Mouse (Mus musculus) kidney, embryonic 15.5 days (tissue): ENCODE data around the gene Pold3. TPM values are rescaled to one million over a fixed set of nuclear protein-coding genes. Genes with fewer than 3 reads are reported as not detected.

ENCODE experiments used
- ATAC-seq: fragments of 200-750 bp; cut with Nextera tagmentation; replicated peaks from 2 replicates; pipeline ENCODE4 v1.8.0; 2017; ENCODE audit warnings: moderate TSS enrichment; ENCODE audit not compliant: low FRiP score
- H3K27ac ChIP-seq: fragments of 300-500 bp; sonication (generic); 2 replicates; pipeline ENCODE4 v1.5.1; 2015; ENCODE audit warnings: mild to moderate bottlenecking, inconsistent platforms
- H3K27me3 ChIP-seq: fragments of 300-500 bp; sonication (generic); 2 replicates; pipeline ENCODE4 v1.6.1; 2015; ENCODE audit warnings: inconsistent platforms
- H3K36me3 ChIP-seq: fragments of 300-500 bp; sonication (generic); 2 replicates; pipeline ENCODE4 v1.6.1; 2015; ENCODE audit warnings: inconsistent platforms
- H3K4me1 ChIP-seq: fragments of 300-500 bp; sonication (generic); 2 replicates; pipeline ENCODE4 v1.6.1; 2015; ENCODE audit warnings: inconsistent platforms
- H3K4me2 ChIP-seq: fragments of 300-500 bp; sonication (generic); 2 replicates; pipeline ENCODE4 v1.6.1; 2015; ENCODE audit warnings: moderate library complexity, mild to moderate bottlenecking, inconsistent platforms
- H3K4me3 ChIP-seq: fragments of 300-500 bp; sonication (generic); replicated peaks from 2 replicates; pipeline ENCODE4 v1.5.1; 2015; ENCODE audit warnings: mild to moderate bottlenecking, inconsistent platforms
- H3K9ac ChIP-seq: fragments of 300-500 bp; sonication (generic); 2 replicates; pipeline ENCODE4 v1.6.1; 2015; ENCODE audit warnings: mild to moderate bottlenecking, inconsistent platforms
- H3K9me3 ChIP-seq: fragments of 300-500 bp; sonication (generic); replicated peaks from 2 replicates; pipeline ENCODE4 v1.6.1; 2016; ENCODE audit warnings: inconsistent platforms
- WGBS: fragments of 180-500 bp; shearing (Covaris S2); methylation state at CpG from one replicate; pipeline ENCODE4 v1.1.7; 2015; ENCODE audit warnings: mixed read lengths; 5-methylcytosine and 5-hydroxymethylcytosine counted together
- polyA plus RNA-seq: library from polyadenylated mRNA; unstranded; fragments of >200 nt; fragmentation: Nextera tagmentation; extraction: Ambion mirVana; gene quantifications from 2 replicates; pipeline ENCODE4 v1.2.1, GENCODE M21; 2015

Pold3 gene
- polyA plus RNA-seq, 1 experiment from 2014 or later, result 66.3 TPM

DNA sequence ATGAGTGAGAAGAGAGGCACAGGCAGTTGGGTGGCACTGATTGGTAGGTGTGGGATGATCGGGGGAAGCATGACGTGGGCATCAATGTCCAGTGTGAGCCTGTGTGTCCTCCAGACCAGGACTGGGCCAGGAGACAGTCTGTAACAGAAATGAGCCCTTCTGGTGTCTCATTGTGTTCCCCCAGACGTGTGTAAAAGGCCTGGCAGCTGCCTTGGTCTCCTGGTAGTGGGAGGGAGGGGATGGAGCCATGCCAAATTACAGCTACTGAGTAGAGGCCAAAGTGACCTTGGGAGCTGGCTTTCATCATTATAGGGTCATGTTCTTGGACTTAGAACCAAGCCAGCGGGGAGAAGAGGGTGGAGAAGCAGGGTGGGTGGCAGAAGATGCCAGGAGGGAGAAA is 69.5 kb downstream of the Pold3 start:
- WGBS, result 73% methylated on average over 4 of the region's 4 CpGs
- Histone ChIP-seq H3K36me3 (no peaks in the 10 kb centered on the region), H3K4me2 (no peak overlapping the region), H3K9me3 (no peaks in the 10 kb centered on the region), H3K9ac (no peak overlapping the region), H3K4me3 (no peak overlapping the region), H3K27me3 (no peaks in the 10 kb centered on the region), H3K4me1 (no peaks in the 10 kb centered on the region), H3K27ac (no peak overlapping the region)
- ATAC-seq, result no peak

DNA sequence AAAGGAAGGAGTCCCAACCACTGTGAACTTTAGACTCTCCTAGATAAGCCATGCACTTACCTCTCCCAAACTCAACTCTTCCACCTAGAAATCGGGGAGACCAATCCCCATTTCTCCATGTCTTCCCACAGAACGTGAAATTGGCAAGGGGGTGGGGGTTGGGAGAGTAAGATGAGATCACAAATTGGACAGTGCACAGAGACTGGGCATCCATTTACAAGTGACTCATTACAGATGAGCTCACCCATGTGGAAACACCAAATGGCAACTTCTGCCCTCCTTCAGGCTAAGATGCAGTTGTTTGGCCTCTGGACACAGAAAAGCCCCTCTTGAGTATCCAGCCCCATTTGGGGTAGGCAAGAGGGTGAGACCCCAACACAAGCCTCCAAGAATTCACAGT is 74.9 kb downstream of the Pold3 start:
- Histone ChIP-seq H3K27me3 (no peaks in the 10 kb centered on the region), H3K36me3 (no peaks in the 10 kb centered on the region), H3K4me1 (peaks cover 36% of the 10 kb centered on the region), H3K4me2 (no peak overlapping the region), H3K27ac (no peak overlapping the region), H3K9me3 (no peaks in the 10 kb centered on the region), H3K4me3 (no peak overlapping the region), H3K9ac (no peak overlapping the region)
- ATAC-seq, result no peak
- 53% methylated on average over 2 of the region's 2 CpGs for WGBS

DNA sequence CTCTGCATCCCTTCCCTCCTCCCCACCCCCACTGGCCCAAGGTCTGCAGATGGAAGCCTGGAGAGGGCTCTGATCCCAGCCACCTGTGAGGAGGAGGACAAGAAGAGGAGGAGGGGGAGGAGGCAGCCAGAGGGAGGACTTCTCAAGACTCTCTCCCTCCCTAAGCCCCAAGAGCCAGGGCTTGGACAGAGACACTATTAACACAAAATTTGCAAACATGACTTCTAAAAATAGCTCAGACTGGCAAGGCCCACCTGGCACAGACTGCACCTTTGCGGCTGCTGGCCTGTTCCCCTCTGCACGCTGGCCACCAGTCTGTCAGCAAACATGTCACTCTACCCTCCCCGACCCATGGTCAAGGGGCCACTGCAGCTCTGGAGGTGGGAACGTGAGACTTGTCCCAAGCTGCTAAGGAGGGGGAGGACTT is 77.7 kb downstream of the Pold3 start:
- H3K4me1 ChIP-seq, result peaks cover 38% of the 10 kb centered on the region
- no peak overlapping the region for H3K4me2 ChIP-seq
- no peaks in the 10 kb centered on the region for H3K27me3 ChIP-seq
- H3K4me3 ChIP-seq, result no peak overlapping the region
- WGBS, result 24% methylated on average over 4 of the region's 4 CpGs
- ATAC-seq, result peak; percentile 31; the same call in 1 of the 2 replicates
- no peak overlapping the region for H3K27ac ChIP-seq
- H3K9ac ChIP-seq, result no peak overlapping the region
- no peaks in the 10 kb centered on the region for H3K9me3 ChIP-seq
- H3K36me3 ChIP-seq, result no peaks in the 10 kb centered on the region

DNA sequence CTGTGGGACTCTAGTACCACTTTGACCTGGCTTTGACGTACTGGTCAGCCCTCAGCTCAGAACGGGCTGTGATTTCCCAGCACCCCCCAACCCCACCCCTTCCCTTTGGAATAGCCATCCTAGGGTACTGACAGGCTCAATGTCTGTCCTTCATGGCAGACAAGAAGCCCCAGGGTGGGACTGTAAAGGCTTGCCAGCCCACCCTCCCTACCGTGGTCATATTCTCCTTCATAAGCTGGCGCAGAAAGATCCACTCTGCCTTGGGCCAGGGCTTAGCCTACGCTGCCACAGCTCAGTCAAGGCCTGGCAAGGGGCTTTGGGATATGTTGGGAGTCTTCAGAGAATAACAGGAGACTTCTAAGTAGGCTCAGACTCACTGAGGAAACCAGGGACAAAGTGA is 78.3 kb downstream of the Pold3 start:
- no peaks in the 10 kb centered on the region for H3K9me3 ChIP-seq
- no peak overlapping the region for H3K27ac ChIP-seq
- H3K36me3 ChIP-seq, result no peaks in the 10 kb centered on the region
- H3K27me3 ChIP-seq, result no peaks in the 10 kb centered on the region
- no peak overlapping the region for H3K9ac ChIP-seq
- H3K4me2 ChIP-seq, result no peak overlapping the region
- H3K4me3 ChIP-seq, result no peak overlapping the region
- no peak for ATAC-seq
- WGBS, result 86% methylated on average over 5 of the region's 5 CpGs
- peaks cover 38% of the 10 kb centered on the region for H3K4me1 ChIP-seq

DNA sequence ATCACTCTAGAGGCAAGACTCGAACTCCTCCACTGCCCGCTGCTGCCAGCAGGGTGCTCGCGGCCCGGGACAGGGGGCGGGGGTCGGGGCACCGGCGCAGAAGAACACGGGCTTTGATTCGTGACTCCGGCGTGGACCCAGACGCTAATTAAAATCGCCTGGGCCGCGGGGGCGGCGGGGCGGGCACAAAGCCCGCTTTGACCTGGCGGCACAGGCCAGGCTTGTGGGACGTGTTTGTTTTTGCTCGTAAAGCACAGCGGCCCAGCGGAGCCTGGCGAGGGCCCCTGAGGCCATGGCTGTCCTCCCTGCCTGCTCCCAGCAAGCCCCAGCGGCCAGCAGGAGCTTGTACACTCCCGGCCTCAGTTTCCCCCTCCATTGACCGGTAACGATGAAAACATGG is 79.2 kb downstream of the Pold3 start:
- H3K9ac ChIP-seq, result no peak overlapping the region
- ATAC-seq, result peak; percentile 73

DNA sequence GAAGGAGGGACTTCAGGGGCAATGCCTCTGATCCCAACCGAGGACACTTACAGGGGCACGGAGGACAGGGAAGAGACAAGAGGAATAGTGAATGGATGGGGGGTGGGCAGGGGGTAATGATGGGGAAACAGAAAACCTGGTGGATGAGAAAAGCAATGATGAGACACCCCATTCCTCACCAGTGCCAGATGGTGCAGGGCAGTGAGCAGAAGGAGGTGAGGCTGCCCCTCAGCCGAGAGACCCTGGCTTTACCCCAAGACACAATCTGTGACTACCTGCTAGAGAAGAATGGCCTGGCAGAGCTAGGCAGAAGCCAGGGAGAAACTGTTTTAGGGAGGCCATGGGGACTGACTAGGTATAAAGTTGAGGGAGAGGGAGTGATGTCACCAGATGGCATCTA is 84.9 kb downstream of the Pold3 start:
- ATAC-seq, result no peak
- H3K9ac ChIP-seq, result no peak overlapping the region
- H3K4me2 ChIP-seq, result no peak overlapping the region
- H3K4me1 ChIP-seq, result peaks cover 15% of the 10 kb centered on the region
- no peak overlapping the region for H3K4me3 ChIP-seq
- H3K27me3 ChIP-seq, result no peaks in the 10 kb centered on the region
- no peaks in the 10 kb centered on the region for H3K9me3 ChIP-seq
- H3K36me3 ChIP-seq, result no peaks in the 10 kb centered on the region
- 71% methylated on average over 3 of the region's 3 CpGs for WGBS
- H3K27ac ChIP-seq, result no peak overlapping the region

More for the DNA sequence above, 79.2 kb downstream of the Pold3 start:
- Histone ChIP-seq H3K4me1 (peaks cover 38% of the 10 kb centered on the region), H3K27me3 (no peaks in the 10 kb centered on the region), H3K36me3 (no peaks in the 10 kb centered on the region), H3K27ac (0 out of 2 replicates have a peak overlapping the region, but pooled peaks have one; percentile 41), H3K9me3 (no peaks in the 10 kb centered on the region), H3K4me2 (peak overlapping the region; percentile 36), H3K4me3 (no peak overlapping the region)
- WGBS, result 12% methylated on average over 31 of the region's 31 CpGs

DNA sequence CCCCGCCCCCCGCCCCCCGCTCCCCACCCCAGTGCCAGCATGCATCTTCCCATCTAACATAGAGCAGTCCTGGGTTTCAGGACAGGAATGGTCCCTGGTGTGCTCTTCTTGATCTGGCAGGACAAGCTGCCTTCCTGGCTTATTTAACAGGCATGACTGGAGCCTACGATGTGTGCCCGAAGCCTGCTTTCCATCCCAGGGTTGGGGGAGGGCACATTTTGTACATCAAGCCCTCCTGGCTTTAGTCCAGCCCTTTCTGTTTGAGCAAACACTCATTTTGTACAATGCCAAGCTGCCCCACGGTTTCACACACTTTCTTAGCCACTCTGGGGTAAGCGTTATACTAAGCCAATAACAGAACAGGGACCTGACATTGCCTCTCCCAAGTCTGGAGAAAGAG is 85.3 kb downstream of the Pold3 start:
- 66% methylated on average over 7 of the region's 7 CpGs for WGBS
- peaks cover 12% of the 10 kb centered on the region for H3K4me1 ChIP-seq
- no peak overlapping the region for H3K9ac ChIP-seq
- no peaks in the 10 kb centered on the region for H3K36me3 ChIP-seq
- H3K4me2 ChIP-seq, result no peak overlapping the region
- H3K4me3 ChIP-seq, result no peak overlapping the region
- H3K27me3 ChIP-seq, result no peaks in the 10 kb centered on the region
- no peak overlapping the region for H3K27ac ChIP-seq
- no peak for ATAC-seq
- no peaks in the 10 kb centered on the region for H3K9me3 ChIP-seq

DNA sequence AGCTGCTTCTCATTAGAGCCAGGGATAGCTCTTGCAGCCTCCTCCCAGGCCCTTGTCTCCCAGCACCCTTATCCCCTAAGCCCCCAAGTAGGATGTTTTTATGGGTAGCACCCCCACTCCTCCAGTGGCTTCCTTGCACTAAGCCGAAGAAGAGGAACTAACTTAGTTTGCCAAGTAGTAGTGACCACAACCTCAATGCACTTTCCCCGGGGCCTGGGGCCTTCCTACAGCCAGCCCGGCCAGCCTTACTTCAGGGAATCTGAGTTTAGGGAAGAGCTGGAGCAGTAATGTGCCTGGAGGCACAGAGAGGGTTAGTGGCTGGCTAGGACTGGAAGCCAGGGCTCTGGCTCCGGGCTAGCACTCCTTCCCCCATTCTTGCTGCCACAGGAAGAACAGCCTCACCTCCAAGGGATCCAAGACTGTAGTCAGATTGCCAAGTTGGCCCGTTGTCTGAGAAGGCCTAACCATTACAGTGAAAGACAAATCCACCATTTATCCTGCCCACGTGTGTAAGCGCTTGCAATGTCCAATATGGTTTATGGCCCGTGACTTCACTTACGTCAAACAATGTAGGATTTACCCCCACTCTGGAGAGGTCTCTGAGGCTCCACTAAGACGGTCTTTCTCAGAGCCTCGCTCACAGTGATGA is 86.4 kb downstream of the Pold3 start:
- no peaks in the 10 kb centered on the region for H3K36me3 ChIP-seq
- no peak overlapping the region for H3K27ac ChIP-seq
- 0 out of 2 replicates have a peak, but pooled peaks have one; percentile 40 for ATAC-seq
- no peak overlapping the region for H3K9ac ChIP-seq
- WGBS, result 55% methylated on average over 11 of the region's 11 CpGs
- H3K4me3 ChIP-seq, result no peak overlapping the region
- no peak overlapping the region for H3K4me2 ChIP-seq
- H3K9me3 ChIP-seq, result no peaks in the 10 kb centered on the region
- H3K4me1 ChIP-seq, result peaks cover 12% of the 10 kb centered on the region
- no peaks in the 10 kb centered on the region for H3K27me3 ChIP-seq

DNA sequence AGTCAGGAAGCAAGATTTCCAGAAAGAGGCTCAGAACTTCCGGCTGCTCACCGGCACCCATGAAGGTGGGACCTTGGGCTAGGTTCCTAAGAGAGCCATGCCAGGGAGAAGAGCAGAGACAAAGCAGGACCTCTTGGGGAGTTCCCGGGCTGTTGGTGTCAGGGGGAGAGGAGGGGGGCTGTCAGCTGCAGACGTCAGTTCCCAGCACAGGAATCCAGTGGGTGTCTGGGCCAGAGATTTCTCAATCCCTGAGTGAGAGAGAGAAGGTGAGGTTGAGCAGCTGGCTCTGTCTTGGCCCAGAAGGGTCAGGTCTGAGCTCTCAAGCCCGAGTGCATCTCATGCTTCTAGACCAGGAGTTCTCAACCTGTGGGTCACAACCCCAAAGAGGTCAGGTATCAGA is 87.7 kb downstream of the Pold3 start:
- no peak overlapping the region for H3K4me3 ChIP-seq
- no peaks in the 10 kb centered on the region for H3K27me3 ChIP-seq
- no peaks in the 10 kb centered on the region for H3K36me3 ChIP-seq
- peaks cover 12% of the 10 kb centered on the region for H3K4me1 ChIP-seq
- H3K27ac ChIP-seq, result no peak overlapping the region
- WGBS, result 59% methylated on average over 5 of the region's 5 CpGs
- H3K9me3 ChIP-seq, result no peaks in the 10 kb centered on the region
- H3K9ac ChIP-seq, result no peak overlapping the region
- no peak for ATAC-seq
- H3K4me2 ChIP-seq, result no peak overlapping the region

Other genes starting within 250 kb of the Pold3 start
- gene Rnf169, start 141.1 kb downstream of the Pold3 start, polyA plus RNA-seq, result 5.9 and 6.2 TPM in 2 replicates
- 0.69 and 0.87 TPM in 2 replicates for gene Chrdl2, start 115.4 kb downstream of the Pold3 start, polyA plus RNA-seq
- 21.5 TPM in 2 replicates for gene Lipt2, start 37.7 kb upstream of the Pold3 start, polyA plus RNA-seq
- 5.1 and 5.9 TPM in 2 replicates for gene Kcne3, start 54.9 kb upstream of the Pold3 start, polyA plus RNA-seq
- gene Pgm2l1, start 105.8 kb upstream of the Pold3 start, polyA plus RNA-seq, result 3.8 and 4.4 TPM in 2 replicates
- gene P4ha3, start 164.0 kb upstream of the Pold3 start, polyA plus RNA-seq, result 7.7 TPM in 2 replicates